Mouse (Mus musculus): ENCODE data around the gene Xrcc2.
"Not testable (repeated sequence)": the region's sequence is repeated elsewhere in the genome, so short reads cannot be mapped to it uniquely, and the experiment has no call there.

The Xrcc2 gene

DNA sequence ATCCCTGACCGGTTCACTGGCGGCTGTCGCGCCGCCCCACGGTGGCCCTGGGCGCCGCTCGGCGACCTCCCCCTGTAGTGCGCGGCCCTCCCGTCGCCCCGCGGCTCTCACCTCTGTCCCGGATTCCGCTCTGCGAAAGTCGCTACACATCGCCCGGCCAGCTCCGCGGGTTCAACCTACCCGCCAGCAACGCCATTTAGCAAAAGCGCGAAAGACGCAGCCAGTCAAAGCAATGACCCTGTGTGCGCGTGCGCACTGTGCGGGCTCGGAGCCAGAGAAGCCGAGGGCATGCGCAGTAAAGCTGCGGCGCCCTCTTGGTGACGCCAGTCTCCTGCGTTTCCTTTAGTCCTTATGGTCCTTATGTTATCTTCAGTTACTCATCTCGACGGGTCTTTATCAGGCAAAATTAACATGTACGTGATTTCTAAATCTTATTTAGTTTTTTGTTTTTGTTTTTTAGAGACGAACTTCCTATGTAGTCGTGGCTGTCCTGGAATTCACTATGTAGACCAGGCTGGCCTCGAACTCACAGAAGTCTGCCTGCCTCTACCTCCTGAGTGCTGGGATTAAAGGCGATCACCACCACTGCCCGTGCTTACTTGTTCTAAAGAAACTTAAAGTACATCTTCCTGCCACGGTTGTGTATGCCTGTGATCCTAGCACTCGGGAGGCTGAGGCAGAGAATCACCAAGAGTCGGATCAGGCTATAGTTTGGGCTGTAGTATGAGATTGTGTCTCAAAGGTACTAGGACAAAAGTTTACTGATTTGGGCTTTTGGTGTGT lies at the start of gene Xrcc2:
Xrcc2 (minus strand) TSS at position 259 of the 783 bp plus-strand sequence.
- peak; percentile 95 for DNase-seq

DNA sequence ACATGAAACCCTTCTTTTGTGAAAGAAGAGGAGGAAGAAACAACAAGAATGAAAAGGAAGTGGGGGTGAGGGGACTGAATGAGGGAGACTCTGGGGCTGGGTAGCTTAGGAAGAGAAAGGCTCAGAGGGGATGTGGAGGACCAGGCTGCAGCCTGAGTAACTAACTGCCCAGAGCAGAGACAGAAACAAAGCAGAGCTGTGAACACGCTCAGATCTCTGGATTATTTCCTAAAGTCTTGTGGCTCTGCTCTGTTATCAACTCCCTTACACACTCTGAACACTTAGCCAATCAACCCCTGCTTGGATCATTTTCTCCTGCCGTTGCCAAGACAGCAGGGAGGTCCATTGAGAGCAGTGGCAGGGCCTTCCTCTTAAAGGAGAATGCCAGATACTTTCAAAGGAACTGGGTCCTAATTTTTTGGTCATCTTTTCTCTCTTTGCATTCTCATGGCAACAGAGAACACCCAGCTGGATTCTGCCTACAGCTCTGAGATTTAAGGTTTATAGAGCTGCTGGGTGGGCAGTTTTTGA lies 48.7 kb upstream of the Xrcc2 start:
- no peak for DNase-seq

- DNase-seq: no peak
These were observed 48.1 kb upstream of the Xrcc2 start for GRCm38 (mm10) chr5:25753556-25754235.

GRCm38 (mm10) chr5:25752862-25753261 lies 47.2 kb upstream of the Xrcc2 start:
- peak; percentile 58 for DNase-seq

DNA sequence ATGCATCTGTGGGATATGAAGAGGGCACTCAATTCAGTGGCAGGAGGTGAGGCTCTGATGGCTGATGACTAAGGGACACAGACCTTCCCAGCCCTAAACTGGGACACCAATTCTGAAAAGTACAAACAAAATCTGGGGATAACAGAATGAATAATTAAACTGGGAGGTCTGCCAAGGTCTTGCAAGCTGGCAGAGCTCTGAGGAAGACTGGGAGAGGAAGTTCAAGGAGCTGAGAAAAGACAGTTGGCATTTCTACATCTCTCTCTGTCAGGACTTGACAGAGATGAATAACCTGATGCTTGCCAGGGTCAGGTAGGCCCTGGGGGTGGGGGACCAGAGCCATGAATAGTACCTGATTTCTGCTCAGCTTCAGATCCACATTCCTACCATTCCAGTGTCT lies 45.9 kb upstream of the Xrcc2 start:
- peak; percentile 51 for DNase-seq

DNA sequence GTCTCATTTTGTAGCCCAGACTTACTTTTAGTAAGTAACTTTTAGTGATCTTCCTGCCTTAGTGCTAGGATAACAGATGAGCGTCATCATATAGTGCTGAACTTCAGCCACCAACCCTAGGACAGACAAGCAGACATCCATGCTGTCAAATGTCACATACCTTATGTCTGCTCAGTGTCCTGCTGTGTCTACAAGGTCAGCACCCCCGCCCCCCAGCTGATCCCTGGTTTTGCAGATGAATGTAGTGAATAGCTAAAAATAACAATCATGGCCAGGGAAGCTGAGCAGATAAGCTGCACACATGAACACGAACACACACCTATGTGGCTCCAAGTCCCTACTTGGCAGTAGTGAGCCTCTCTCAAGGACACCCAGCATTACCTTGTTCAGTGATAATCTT lies 43.0 kb upstream of the Xrcc2 start:
- no peak for DNase-seq

- DNase-seq: no peak
These were observed 42.3 kb upstream of the Xrcc2 start for GRCm38 (mm10) chr5:25747904-25748303.

- not testable (repeated sequence) for DNase-seq
These were observed 33.3 kb upstream of the Xrcc2 start for GRCm38 (mm10) chr5:25738902-25739301.

DNA sequence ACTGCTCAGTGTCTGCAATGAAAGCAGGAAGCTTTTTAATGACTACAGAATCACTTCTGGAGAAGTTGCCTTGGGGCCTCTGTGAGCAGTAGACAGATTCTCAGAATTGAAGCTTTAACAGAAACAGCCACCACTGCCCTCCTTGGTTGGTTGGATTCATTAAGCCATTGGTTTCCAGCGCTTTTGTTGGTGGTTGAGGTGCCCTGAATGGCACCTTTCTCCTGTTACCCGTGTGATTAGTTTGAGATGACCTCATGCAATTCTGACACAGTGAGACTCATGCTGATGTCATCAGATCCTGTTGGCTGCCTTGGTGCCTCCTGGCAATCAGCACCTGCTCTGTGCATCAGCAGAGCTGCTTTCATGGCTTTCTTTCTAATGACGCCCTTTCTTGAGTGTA lies 32.8 kb upstream of the Xrcc2 start:
- DNase-seq: no peak

DNA sequence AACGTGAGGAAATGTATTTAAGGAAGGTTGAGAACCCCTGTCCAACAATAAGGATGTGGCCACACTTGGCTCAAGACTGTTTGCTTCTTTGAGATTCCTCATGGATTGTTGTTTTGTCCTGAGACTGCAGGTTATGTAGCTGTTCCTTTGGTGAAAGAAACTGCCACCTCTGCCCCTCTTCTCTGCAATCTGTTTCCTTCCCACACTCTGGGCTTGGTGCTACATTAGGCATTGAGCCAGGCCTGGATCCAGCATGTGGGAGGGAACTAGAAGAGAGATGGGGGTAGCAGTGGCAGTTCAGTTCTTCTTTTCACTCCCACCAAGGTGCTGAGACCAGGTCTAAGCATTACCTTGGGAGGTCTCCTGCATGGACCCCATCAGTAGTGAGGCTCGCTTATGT lies 30.2 kb upstream of the Xrcc2 start:
- DNase-seq: no peak

GRCm38 (mm10) chr5:25734318-25734717 lies 28.7 kb upstream of the Xrcc2 start:
- DNase-seq: peak; percentile 49

- DNase-seq: no peak
These were observed 18.6 kb upstream of the Xrcc2 start for GRCm38 (mm10) chr5:25724134-25724675.

DNA sequence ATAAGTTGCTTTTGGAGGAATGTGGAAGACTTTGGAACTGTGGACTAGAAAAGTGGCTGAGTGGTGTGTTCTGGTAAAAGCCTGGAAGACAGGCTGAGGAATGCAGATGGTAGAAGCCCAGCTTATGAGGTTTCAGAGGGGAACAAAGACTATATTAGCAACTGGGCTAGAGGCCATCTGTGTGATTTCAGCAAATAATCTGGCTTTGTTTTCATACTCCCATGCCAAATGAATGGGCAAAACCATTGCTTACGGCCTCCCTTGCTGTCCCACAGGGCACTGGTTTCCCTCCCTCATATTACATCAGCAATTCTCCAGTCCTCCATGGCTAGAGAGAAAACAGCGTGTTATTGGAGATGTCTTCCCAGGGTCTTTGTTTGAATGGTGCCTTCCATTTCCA lies 17.4 kb upstream of the Xrcc2 start:
- DNase-seq: no peak

- DNase-seq: no peak
These were observed 13.8 kb upstream of the Xrcc2 start for GRCm38 (mm10) chr5:25719390-25719789.

- DNase-seq: not testable (repeated sequence)
These were observed 7.5 kb upstream of the Xrcc2 start for GRCm38 (mm10) chr5:25713001-25713706.

GRCm38 (mm10) chr5:25704702-25705566 lies 691 bp downstream of the Xrcc2 start:
- DNase-seq: no peak

DNA sequence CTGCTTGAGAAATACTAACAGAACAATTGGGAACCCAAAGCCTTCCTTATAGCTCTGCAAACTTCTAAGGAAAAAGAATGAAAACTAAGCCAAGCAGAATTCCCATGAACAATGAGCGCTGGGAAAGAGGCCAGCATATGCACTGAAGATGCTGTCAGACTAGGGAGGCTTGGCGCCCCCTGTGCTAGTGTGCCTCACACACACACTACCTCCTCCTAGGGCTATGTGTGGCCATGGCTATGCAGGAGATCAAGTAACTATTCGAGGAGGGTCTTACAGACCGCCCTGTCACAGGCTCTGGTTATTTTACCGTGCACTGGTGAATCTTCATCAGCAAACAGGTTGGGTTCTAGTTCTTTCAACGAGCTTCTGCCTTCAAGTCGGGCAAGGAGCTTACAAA lies 7.7 kb downstream of the Xrcc2 start:
- no peak for DNase-seq

GRCm38 (mm10) chr5:25696256-25696655 lies 9.4 kb downstream of the Xrcc2 start:
- DNase-seq: peak; percentile 25

- DNase-seq: no peak
These were observed 9.8 kb downstream of the Xrcc2 start for GRCm38 (mm10) chr5:25695786-25696185.

DNA sequence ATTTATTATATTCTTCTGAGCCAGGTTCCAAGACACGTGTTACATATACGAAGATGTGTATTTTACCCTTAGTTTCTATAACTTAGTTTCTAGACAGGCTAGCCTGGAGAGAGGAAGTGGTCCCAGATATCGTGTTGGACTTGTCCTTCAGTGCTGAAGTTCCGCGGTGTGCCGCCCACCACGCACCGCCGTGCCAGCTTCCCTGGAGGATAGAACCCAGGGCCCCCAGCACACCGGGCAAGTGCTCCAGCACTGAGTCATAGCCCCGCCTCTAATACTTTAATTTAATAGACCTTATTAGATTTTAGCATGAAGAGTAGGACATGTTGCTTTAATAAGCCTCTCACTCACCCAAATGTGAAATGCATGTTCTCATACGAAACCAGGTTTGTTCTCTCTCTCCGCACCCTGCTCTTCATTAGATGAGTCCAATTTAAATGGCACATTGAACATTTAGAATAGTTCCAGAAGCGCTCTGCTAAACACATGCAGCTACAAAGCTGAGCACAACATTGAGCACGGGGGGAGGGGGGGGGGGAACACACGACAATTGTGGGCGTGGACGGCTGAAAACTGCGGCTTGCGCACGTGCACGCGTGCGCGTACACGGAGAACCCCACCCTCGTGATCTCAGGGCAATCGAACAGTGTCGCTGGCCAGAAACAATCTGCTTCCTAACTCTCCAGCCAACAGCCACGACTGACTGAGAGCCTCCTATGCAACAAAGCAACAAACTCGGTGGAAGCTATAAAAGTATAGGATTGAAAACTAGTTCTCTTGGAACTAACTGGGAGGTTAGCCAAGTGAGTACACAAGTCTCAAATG lies 33.7 kb downstream of the Xrcc2 start:
- no peak for DNase-seq

DNA sequence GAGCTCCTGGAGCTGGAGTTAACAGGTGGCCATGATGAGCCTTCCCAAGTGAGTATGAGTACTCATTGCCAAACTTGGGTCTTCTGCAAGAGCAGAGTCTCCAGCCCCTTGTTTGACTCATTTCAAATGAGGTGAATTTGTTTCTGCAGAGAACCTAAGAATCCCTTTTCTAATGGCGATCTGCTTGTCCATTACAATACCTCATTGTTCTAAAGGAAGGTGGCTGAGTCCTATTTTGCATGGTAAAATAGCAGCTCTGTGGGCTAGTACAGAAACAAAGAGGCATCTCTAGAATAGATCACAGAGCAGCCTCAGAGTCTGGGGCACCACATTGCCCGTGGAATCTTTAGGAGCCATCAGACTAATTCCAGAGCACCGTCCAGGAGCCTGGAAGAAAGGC lies 34.6 kb downstream of the Xrcc2 start:
- DNase-seq: no peak

Measured in cerebellum, adult 9-11 months (tissue).